Mouse (Mus musculus): ENCODE results near the gene Epha1.

Gene Epha1

GRCm38 (mm10) chr6:42372816-42373547 lies at the start of gene Epha1:
Gene Epha1, minus strand, starts transcription at chr6:42373268.
- DNase-seq (ENCODE audit: extremely low spot score) = peak; percentile 71

GRCm38 (mm10) chr6:42421439-42421838 lies 48.4 kb upstream of the Epha1 start:
- no peak for DNase-seq (ENCODE audit: extremely low spot score)

GRCm38 (mm10) chr6:42419443-42419842 lies 46.4 kb upstream of the Epha1 start:
- DNase-seq (ENCODE audit: extremely low spot score) = no peak

- DNase-seq (ENCODE audit: extremely low spot score) = no peak
Observed at GRCm38 (mm10) chr6:42405134-42405533, 32.1 kb upstream of the Epha1 start, which contains the start of gene Tas2r135. Gene Tas2r135, plus strand, starts transcription at chr6:42405434.

- no peak for DNase-seq (ENCODE audit: extremely low spot score)
Observed at GRCm38 (mm10) chr6:42399938-42400337, 26.9 kb upstream of the Epha1 start, which contains the start of gene Tas2r143. Gene Tas2r143, plus strand, starts transcription at chr6:42400238.

- DNase-seq (ENCODE audit: extremely low spot score) = no peak
Observed at GRCm38 (mm10) chr6:42398998-42399397, 25.9 kb upstream of the Epha1 start.

- no peak for DNase-seq (ENCODE audit: extremely low spot score)
Observed at GRCm38 (mm10) chr6:42398285-42398684, 25.2 kb upstream of the Epha1 start.

GRCm38 (mm10) chr6:42397041-42397657 lies 24.1 kb upstream of the Epha1 start:
- DNase-seq (ENCODE audit: extremely low spot score) = no peak

- DNase-seq (ENCODE audit: extremely low spot score) = no peak
Observed at GRCm38 (mm10) chr6:42395960-42396809, 23.1 kb upstream of the Epha1 start.

- DNase-seq (ENCODE audit: extremely low spot score) = no peak
Observed at GRCm38 (mm10) chr6:42391796-42392330, 18.8 kb upstream of the Epha1 start.

- DNase-seq (ENCODE audit: extremely low spot score) = no peak
Observed at GRCm38 (mm10) chr6:42385635-42386034, 12.6 kb upstream of the Epha1 start.

GRCm38 (mm10) chr6:42383360-42383759 lies 10.3 kb upstream of the Epha1 start:
- DNase-seq (ENCODE audit: extremely low spot score) = no peak

GRCm38 (mm10) chr6:42381916-42382381 lies 8.9 kb upstream of the Epha1 start:
- no peak for DNase-seq (ENCODE audit: extremely low spot score)

- no peak for DNase-seq (ENCODE audit: extremely low spot score)
Observed at GRCm38 (mm10) chr6:42381221-42381620, 8.2 kb upstream of the Epha1 start.

GRCm38 (mm10) chr6:42380416-42381144 lies 7.5 kb upstream of the Epha1 start:
- DNase-seq (ENCODE audit: extremely low spot score) = peak; percentile 38

- DNase-seq (ENCODE audit: extremely low spot score) = no peak
Observed at GRCm38 (mm10) chr6:42379551-42379950, 6.5 kb upstream of the Epha1 start.

GRCm38 (mm10) chr6:42377280-42377679 lies 4.2 kb upstream of the Epha1 start:
- no peak for DNase-seq (ENCODE audit: extremely low spot score)

- DNase-seq (ENCODE audit: extremely low spot score) = no peak
Observed at GRCm38 (mm10) chr6:42376504-42377019, 3.5 kb upstream of the Epha1 start.

- no peak for DNase-seq (ENCODE audit: extremely low spot score)
Observed at GRCm38 (mm10) chr6:42376016-42376415, 2.9 kb upstream of the Epha1 start.

- no peak for DNase-seq (ENCODE audit: extremely low spot score)
Observed at GRCm38 (mm10) chr6:42375131-42375530, 2.1 kb upstream of the Epha1 start.

GRCm38 (mm10) chr6:42374701-42375100 lies 1.6 kb upstream of the Epha1 start:
- DNase-seq (ENCODE audit: extremely low spot score) = no peak

All from embryo, embryonic 9.5 days (tissue).